Mouse (Mus musculus): Measurements from ENCODE around the gene Shoc2.

DNA sequence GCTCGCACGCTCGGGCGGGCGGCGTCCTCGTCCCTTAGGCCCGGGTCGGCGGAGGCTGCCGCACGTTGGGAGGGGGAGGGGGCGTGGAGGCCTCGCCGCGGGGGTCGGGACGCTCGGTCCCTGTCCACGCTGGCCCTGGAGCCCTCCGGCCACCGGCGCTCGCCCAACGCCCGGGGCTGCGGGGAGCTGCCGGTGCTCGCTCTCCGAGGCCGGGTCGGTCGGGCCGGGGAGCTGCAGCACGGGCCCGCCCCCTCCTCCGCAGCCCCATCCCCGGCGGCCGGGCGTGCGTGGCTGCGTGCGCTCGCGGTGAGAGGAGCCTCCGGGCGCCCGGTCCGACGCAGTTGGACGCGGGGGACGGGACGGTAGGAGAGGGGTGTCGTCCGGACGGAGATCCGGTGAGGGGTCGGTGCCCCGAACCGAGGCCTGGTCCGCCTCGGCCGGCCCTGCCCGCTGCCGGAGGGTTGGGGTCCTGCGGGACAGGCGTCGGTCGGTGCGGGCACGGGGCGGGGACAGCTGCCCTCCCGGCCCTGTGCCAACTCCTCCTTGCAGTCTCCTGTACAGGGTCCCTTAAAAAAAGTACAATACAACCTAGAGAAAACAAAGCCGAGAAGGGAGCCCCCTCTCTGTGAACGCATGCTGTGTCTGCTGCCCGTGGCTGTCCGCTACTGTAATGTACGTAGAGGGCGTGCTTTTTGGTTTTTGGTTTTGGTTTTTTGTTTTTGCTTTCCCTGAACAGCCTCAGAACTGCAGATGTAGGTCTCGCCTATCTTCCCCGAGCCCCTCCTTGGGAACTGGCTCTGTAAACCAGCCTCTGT, 40.4 kb upstream of the Shoc2 start:
- TF ChIP-seq POLR2AphosphoS2 (IDR thresholded peaks at IDR 0.05; ENCODE audit: low read depth, low read length) (no peak), POLR2A (IDR thresholded peaks at IDR 0.05; ENCODE audit: low read depth, low read length) (no peak), ZKSCAN1 (IDR thresholded peaks at IDR 0.05; ENCODE audit: borderline replicate concordance, low read depth, low read length) (no peak)

Data from CH12.LX (cell line).